Mouse (Mus musculus) forebrain, embryonic 10.5 days (tissue): ENCODE data around the gene Cdc42bpb. TPM values are rescaled to one million over a fixed set of nuclear protein-coding genes. Genes with fewer than 3 reads are reported as not detected.
A peak's percentile ranks its signal among the peaks of the same experiment; 100 is the strongest.

Experiments
- DNase-seq: peaks from one replicate; pipeline ENCODE4 v3.0.0-alpha.2; 2017; ENCODE audit warnings: low spot score; ENCODE audit errors: extremely low spot score
- H3K27ac ChIP-seq: fragments of 300-500 bp; sonication (generic); 2 replicates; pipeline ENCODE4 v1.5.1; 2016; ENCODE audit warnings: mild to moderate bottlenecking
- H3K27me3 ChIP-seq: fragments of 300-500 bp; sonication (generic); 2 replicates; pipeline ENCODE4 v1.6.1; 2016; ENCODE audit warnings: mild to moderate bottlenecking; ENCODE audit not compliant: poor library complexity, severe bottlenecking
- H3K36me3 ChIP-seq: fragments of 300-500 bp; sonication (generic); replicated peaks from 2 replicates; pipeline ENCODE4 v1.6.1; 2016; ENCODE audit warnings: mild to moderate bottlenecking, moderate library complexity
- H3K4me1 ChIP-seq: fragments of 300-500 bp; sonication (generic); 2 replicates; pipeline ENCODE4 v1.6.1; 2016
- H3K4me3 ChIP-seq: fragments of 300-500 bp; sonication (generic); 2 replicates; pipeline ENCODE4 v1.5.1; 2016; ENCODE audit warnings: mild to moderate bottlenecking, moderate library complexity
- H3K9me3 ChIP-seq: fragments of 300-500 bp; sonication (generic); 2 replicates; pipeline ENCODE4 v1.6.1; 2016; ENCODE audit warnings: mild to moderate bottlenecking, moderate library complexity
- WGBS: fragments of 180-500 bp; shearing (Covaris S2); methylation state at CpG from one replicate; pipeline ENCODE4 v1.1.7; 2016; 5-methylcytosine and 5-hydroxymethylcytosine counted together
- polyA plus RNA-seq: library from polyadenylated mRNA; unstranded; fragments of >200 nt; fragmentation: Nextera tagmentation; extraction: Ambion mirVana; gene quantifications from 2 replicates; pipeline ENCODE4 v1.2.1, GENCODE M21; 2016

Gene Cdc42bpb
- polyA plus RNA-seq, 1 experiment from 2014 or later = 30.3 TPM

DNA sequence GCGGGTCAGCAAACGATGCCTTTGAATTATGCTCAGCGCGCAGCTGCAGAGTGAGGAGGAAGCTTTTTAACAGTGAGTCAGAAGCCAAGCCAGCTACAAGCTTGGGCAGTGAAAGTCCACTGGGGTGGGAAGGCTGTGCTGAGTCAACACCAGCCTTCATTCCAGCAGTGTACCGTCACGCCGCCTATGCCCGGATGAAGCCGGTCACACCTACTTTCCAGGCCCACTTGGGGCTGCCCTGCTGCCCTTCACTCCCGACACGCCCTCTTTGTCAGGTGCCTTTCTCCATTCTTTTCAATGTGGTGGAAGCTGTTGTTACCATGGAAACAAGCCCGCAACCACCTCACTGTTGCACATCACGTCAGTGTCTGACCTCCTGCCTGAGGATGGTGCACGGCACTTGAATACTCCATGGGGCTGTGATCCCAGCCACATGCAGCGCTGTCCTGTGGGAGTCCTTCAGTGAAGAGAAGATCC is 24.0 kb downstream of the Cdc42bpb start:
- H3K27ac ChIP-seq = peak overlapping the region; percentile 35; the same call in 1 of the 2 replicates
- peak; percentile 23 for DNase-seq

DNA sequence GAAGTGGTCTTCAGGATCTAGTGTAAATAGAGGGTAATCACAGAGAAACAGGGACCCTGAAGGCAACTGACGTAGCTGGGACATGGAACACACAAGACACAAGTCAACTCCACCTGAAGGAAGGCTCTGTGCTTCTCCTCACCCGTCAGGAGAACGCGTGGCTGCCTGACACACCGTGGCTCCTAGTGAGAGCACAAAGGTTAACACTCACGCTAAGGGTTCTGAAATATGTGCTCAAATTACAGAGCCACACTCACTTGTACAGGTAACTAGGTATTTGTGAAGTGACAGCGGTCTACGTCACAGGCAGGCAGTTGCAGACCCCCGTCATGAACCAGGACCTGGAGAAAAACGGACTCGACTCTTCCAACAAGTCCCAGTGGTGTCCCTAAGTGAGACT is 24.5 kb downstream of the Cdc42bpb start:
- Histone ChIP-seq H3K4me3 (no peak overlapping the region), H3K4me1 (peaks cover 38% of the 10 kb centered on the region), H3K9me3 (no peaks in the 10 kb centered on the region), H3K27ac (peak overlapping the region; percentile 35; the same call in 1 of the 2 replicates), H3K27me3 (no peaks in the 10 kb centered on the region), H3K36me3 (peaks cover 34% of the 10 kb centered on the region)
- 95% methylated on average over 11 of the region's 11 CpGs for WGBS
- DNase-seq = no peak

More for the DNA sequence above, 24.0 kb downstream of the Cdc42bpb start:
- 74% methylated on average over 15 of the region's 15 CpGs for WGBS
- Histone ChIP-seq H3K9me3 (no peaks in the 10 kb centered on the region), H3K4me3 (no peak overlapping the region), H3K36me3 (peaks cover 32% of the 10 kb centered on the region), H3K27me3 (no peaks in the 10 kb centered on the region), H3K4me1 (peaks cover 43% of the 10 kb centered on the region)

DNA sequence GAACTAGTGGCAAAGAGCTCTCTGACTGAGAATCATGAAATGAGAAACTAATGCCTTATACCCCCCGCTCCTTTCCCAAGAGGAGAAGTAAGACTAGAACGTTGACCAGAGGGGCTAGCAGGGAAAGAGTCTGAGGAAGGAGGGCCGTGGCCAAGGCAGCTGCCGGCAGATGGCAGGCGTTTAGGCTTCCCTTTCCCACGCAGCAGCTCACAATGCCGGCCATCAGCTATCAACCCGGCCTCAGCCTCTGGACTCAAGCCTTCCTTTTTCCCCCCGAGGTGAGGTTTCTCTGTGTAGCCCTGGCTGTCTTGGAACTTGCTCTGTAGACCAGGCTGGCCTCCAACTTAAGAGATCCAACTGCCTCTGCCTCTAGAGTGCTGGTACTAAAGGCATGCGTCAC is 25.0 kb downstream of the Cdc42bpb start:
- Histone ChIP-seq H3K27me3 (no peaks in the 10 kb centered on the region), H3K4me1 (peaks cover 34% of the 10 kb centered on the region), H3K9me3 (no peaks in the 10 kb centered on the region), H3K27ac (no peak overlapping the region), H3K36me3 (peaks cover 35% of the 10 kb centered on the region), H3K4me3 (no peak overlapping the region)
- no peak for DNase-seq
- 95% methylated on average over 10 of the region's 10 CpGs for WGBS

DNA sequence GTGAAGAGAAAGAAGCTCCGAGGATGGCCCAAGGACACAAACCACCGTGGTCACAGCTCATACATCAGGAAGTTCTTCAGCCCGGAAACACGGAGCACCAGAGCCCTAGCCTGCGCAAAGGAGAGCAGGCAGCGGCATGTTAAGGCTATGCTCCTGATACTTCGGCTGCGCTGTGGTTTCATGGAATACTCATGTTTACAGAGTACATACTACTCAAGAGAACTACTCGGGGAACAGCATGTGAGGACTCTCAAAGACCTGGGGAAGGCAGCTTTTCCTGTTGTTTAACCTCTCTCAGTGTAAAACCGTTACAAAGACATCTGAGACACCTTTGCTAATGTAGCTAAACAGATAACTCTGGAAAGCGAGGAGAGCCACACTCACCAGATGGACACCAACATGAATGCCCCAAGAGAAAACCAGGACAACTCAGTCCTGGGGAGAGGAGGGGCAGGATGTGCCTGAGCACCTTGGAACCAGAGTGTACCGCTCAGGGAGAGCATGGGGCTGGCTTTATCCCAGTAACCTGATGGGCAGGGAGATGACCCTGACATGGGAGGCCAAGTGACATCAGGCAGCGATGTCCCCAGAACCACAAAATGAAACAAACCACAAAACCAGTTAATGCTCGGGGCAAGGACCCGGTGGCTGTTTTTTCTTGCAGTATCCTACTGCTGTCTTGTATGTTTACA is 27.8 kb downstream of the Cdc42bpb start:
- Histone ChIP-seq H3K9me3 (no peaks in the 10 kb centered on the region), H3K36me3 (peaks cover 34% of the 10 kb centered on the region), H3K27me3 (no peaks in the 10 kb centered on the region), H3K4me1 (peaks cover 25% of the 10 kb centered on the region), H3K4me3 (no peak overlapping the region), H3K27ac (no peak overlapping the region)
- DNase-seq = no peak
- 96% methylated on average over 15 of the region's 15 CpGs for WGBS

DNA sequence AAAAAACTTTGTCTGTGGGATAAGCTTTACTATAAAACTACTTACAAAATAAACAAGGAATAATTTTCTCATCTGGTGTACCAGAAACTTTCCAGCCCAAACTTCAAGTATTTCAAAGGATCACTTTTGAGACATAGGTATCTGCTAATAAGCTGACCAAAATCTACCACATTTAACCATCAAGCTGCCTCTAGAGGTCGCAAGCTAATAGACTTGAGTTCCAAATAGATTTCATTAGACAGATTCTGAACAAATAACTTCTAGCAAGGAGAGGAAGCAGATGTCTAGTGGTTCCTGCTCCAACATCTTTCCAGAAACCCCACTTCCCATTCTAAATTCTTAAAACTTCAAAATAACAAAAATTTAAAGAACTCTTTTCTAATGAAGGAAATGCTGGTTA is 33.6 kb downstream of the Cdc42bpb start:
- peaks cover 53% of the 10 kb centered on the region for H3K36me3 ChIP-seq
- H3K9me3 ChIP-seq = no peaks in the 10 kb centered on the region
- H3K4me3 ChIP-seq = no peak overlapping the region
- H3K27me3 ChIP-seq = no peaks in the 10 kb centered on the region
- no peak for DNase-seq
- 63% methylated on average over 1 of the region's 1 CpGs for WGBS
- H3K4me1 ChIP-seq = peaks cover 7% of the 10 kb centered on the region
- H3K27ac ChIP-seq = no peak overlapping the region

DNA sequence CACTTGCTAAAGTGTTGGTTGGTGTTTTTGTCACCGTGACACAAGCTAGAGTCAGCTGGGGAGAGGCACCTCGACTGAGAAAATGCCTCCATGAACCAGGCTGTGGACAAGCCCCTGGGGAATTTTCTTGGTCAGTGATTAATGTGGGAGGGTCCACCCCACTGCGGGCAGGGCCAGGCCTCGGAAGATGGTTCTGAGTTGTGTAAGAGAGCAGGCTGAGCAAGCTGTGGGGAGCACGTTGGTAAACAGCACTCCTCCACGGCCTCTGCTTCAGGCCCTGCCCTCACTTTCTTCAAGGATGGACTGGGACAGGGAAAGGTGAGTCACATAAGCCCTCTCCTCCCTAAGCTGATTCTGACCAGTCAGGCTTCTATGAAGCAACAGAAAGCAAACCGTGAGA is 36.8 kb downstream of the Cdc42bpb start:
- Histone ChIP-seq H3K4me1 (no peaks in the 10 kb centered on the region), H3K4me3 (no peak overlapping the region), H3K27ac (no peak overlapping the region), H3K9me3 (no peaks in the 10 kb centered on the region), H3K27me3 (no peaks in the 10 kb centered on the region), H3K36me3 (peaks cover 83% of the 10 kb centered on the region)
- no peak for DNase-seq
- 88% methylated on average over 7 of the region's 7 CpGs for WGBS

DNA sequence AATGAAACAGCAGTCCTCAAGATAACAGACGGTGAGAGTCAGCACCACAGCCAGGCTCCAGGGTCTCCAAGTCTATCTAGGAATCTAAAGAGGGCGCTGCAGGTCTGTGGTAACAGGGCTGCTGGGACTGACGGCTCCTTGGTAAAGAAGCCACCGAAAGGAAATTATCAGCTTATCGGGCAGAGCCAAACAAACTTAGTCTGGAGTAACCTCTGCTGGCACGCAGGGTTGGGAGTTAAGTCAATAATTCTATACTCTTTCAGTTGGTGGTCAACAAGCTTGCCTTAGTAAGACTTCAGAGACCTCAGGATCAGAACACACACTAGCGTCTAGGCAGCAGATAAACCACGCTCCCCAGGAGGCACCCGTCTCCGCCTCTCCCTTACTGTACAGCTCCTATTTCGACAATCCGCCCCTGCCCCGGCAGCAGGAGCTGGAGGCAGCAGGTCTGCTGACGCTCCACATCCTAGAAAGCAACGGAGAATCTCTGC is 39.6 kb downstream of the Cdc42bpb start:
- Histone ChIP-seq H3K9me3 (no peaks in the 10 kb centered on the region), H3K27me3 (no peaks in the 10 kb centered on the region), H3K36me3 (peaks cover 93% of the 10 kb centered on the region), H3K27ac (no peak overlapping the region), H3K4me3 (no peak overlapping the region), H3K4me1 (no peaks in the 10 kb centered on the region)
- WGBS = 86% methylated on average over 15 of the region's 15 CpGs
- no peak for DNase-seq

DNA sequence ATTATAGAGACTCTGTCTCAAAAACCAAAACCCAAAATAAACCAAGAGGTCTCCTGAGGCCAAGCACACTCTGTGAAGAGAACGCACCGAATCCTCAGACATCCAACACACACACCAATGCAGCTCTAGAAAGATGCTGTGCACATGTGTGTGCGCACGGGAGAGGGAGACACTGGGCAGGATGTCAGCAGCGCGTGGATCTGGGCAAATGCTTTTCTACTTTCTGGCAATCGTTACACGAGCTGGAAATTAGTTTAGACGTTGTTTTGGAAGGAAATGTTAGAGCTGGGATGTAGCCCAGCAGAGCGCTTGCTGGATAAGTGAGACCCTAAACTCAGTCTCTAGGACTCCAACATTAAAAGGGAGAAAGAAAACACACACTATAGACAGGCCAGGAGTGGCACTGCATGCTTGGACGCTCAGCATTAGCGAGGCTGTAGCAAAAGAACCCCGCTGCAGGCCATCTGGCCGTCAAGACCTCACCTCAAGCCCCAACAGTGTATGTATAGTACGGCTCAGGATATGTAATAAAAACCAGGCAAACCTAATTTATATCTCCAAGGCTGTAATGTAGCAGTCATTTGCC is 44.4 kb downstream of the Cdc42bpb start:
- Histone ChIP-seq H3K4me1 (no peaks in the 10 kb centered on the region), H3K4me3 (no peak overlapping the region), H3K27ac (no peak overlapping the region), H3K36me3 (peaks cover 90% of the 10 kb centered on the region), H3K9me3 (no peaks in the 10 kb centered on the region), H3K27me3 (no peaks in the 10 kb centered on the region)
- DNase-seq = no peak
- 85% methylated on average over 15 of the region's 15 CpGs for WGBS

DNA sequence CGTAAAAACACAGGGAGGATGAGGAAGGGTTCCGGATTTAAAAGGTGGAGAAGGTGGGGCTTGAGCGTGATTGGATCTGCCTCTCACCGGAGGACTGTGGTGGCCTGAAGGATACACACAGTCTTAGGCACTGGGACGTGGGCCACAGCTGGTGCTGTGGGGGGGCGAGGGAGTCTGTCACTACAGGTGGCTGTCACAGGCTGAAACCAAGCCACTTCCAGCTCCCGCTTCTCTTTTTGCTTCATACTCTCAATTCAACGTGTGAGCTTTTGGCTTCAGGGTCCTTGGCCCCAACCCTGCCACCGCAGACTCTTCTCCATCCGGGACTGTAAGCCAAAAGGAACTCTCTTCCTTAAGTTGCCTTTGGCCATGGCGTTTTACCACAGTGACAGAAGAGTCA is 45.1 kb downstream of the Cdc42bpb start:
- H3K27ac ChIP-seq = no peak overlapping the region
- no peaks in the 10 kb centered on the region for H3K27me3 ChIP-seq
- H3K36me3 ChIP-seq = peaks cover 90% of the 10 kb centered on the region
- WGBS = 95% methylated on average over 11 of the region's 11 CpGs
- H3K9me3 ChIP-seq = no peaks in the 10 kb centered on the region
- no peaks in the 10 kb centered on the region for H3K4me1 ChIP-seq
- no peak overlapping the region for H3K4me3 ChIP-seq
- no peak for DNase-seq

DNA sequence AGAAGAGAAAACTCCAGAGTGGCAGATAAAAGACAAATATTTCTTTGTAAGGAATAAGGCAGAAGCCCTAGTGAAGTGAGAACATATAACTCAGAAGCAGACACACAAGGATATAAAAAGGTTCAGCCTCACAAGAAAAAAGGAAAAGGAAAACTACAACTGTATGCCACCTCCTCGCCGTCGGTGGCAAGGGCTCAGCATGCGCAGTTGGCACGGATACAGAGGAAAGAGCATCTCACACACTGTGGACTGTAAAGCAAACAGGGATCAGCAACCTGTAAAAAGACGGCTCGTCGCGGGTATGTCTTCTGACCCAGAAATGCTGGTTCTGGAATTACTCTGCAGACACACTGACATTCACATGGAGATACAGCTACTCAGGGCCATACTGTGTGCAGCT is 45.9 kb downstream of the Cdc42bpb start:
- Histone ChIP-seq H3K27me3 (no peaks in the 10 kb centered on the region), H3K9me3 (no peaks in the 10 kb centered on the region), H3K4me1 (no peaks in the 10 kb centered on the region), H3K4me3 (no peak overlapping the region), H3K27ac (no peak overlapping the region), H3K36me3 (peaks cover 90% of the 10 kb centered on the region)
- no peak for DNase-seq
- WGBS = 94% methylated on average over 9 of the region's 9 CpGs

DNA sequence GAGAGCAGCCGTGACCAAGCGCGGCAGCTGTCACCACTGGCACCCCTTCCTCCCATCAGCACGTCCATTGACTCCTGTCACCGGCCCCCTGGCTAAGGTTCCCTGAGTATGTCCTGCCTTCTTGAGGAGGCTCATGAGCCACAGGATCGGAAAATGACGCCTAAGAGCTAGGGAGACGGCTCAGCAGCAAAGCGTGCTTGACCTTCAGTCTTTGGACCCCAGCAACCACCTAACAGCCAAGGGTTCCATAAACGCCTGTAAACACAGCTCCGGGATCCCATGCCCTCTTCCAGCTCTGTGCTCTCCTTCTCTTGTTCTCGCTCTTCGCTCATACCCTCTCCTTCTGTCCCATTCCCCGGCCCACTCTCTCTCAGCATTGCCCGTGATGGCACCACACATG is 48.2 kb downstream of the Cdc42bpb start:
- WGBS = 96% methylated on average over 15 of the region's 15 CpGs
- Histone ChIP-seq H3K4me3 (no peak overlapping the region), H3K4me1 (no peaks in the 10 kb centered on the region), H3K27me3 (no peaks in the 10 kb centered on the region), H3K36me3 (peaks cover 90% of the 10 kb centered on the region), H3K9me3 (no peaks in the 10 kb centered on the region), H3K27ac (no peak overlapping the region)
- no peak for DNase-seq

DNA sequence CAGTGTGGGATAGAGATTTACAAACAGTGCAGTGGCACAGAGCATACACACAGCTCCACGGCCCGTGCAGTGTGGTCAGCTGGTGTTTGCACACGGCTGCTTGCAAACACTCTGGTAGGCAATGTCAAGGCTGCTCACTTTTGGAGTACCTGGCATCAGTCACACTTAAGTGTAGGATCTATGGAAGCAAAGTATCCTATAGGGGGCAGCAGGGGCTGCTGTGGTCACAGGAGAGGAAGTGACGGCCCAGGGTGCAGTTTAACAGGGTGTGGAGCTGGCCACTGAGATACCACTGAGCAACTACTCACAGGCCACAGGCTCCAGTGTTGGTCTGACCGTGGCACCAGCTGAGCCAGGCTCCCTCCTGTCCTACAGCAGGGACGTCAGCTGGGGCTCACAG is 49.2 kb downstream of the Cdc42bpb start:
- H3K27ac ChIP-seq = no peak overlapping the region

DNA sequence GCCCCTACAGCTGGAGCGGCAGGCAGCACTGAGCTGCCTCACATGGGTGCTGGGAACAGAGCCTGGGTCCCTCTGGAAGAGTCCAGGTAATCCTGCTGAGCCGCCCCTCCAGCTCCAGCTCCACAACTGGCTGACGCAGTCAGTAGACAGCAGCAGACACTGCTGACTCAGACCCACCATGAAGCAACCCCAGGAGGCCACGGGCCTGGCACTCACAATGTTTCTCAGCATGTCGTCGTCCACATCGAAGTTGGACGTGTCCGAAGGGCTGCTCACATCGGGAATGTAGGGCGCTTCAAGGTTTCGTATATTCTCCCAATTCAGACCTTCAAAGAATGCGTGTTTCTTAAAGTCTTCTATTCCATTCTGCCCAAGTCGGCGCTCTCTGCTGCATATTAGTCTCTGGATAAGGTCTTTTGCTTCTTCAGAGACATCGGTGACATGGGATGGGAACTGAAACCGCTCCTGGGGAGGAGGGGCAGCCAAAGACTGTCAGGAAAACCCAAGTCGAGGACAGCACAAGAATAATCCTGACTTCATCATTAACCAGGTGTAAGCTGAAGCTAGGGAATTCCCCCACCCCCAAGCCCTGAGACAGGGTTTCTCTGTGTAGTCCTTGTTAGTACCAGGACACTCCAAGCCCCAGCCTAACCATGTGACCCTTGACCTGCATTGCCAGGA is 51.6 kb downstream of the Cdc42bpb start:
- Histone ChIP-seq H3K27ac (no peak overlapping the region), H3K9me3 (no peaks in the 10 kb centered on the region), H3K36me3 (peaks cover 96% of the 10 kb centered on the region), H3K27me3 (no peaks in the 10 kb centered on the region), H3K4me3 (no peak overlapping the region), H3K4me1 (no peaks in the 10 kb centered on the region)
- no peak for DNase-seq
- 94% methylated on average over 18 of the region's 18 CpGs for WGBS

More for the DNA sequence above, 49.2 kb downstream of the Cdc42bpb start:
- 85% methylated on average over 6 of the region's 6 CpGs for WGBS
- Histone ChIP-seq H3K4me1 (no peaks in the 10 kb centered on the region), H3K9me3 (no peaks in the 10 kb centered on the region), H3K36me3 (peaks cover 96% of the 10 kb centered on the region), H3K4me3 (no peak overlapping the region), H3K27me3 (no peaks in the 10 kb centered on the region)
- DNase-seq = no peak
